Mouse (Mus musculus) neural tube, postnatal 0 days (tissue): ENCODE data around the gene Trim15. TPM values are rescaled to one million over a fixed set of nuclear protein-coding genes. Genes with fewer than 3 reads are reported as not detected.

Source experiments
- polyA plus RNA-seq: library from polyadenylated mRNA; unstranded; fragments of >200 nt; fragmentation: Nextera tagmentation; extraction: Ambion mirVana; gene quantifications from 2 replicates; pipeline ENCODE4 v1.2.1, GENCODE M21; 2015

Gene Trim15
- 0.90 and 1.1 TPM in 2 replicates for polyA plus RNA-seq

DNA sequence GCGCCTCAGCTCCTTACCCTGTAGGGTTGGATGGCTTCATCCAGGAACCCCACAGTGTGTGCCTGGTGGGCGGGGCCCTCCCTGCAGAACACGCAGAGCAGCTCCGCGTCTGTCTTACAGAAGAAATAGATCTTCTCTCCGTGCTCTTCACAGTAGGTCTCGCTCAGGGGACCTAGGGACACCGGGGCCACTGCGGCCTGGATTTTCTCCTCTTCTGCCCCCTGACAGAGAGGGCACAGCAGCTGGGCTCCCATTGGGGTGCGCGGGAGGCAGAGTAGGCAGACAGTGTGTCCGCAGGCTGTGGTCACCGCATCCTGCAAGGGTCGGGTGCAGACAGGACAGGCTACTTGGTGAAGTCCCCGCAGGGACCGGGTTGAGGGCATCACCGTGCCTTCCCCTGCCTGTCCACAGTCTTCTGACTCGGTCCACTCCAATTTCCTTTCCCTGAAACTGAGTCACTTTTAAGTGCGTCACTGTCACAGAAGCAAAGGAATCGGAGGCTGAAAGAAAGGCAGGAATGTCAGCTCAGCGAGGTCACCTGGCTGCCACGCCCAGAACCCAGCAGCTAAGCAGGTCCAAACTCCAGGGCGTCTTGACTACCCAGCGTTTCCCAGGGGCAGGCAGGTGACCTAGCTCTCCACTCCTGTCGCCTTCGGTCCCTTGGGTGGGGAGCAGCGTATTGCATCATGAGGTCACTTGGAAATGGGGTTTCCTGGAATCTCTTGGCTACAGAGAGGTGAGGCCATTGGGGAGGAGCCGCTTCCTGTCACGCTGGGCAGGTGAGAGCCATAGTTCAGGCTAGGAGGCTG is at the start of gene Trim15:
Trim15 (minus strand) TSS at position 492 of the 809 bp plus-strand sequence.

DNA sequence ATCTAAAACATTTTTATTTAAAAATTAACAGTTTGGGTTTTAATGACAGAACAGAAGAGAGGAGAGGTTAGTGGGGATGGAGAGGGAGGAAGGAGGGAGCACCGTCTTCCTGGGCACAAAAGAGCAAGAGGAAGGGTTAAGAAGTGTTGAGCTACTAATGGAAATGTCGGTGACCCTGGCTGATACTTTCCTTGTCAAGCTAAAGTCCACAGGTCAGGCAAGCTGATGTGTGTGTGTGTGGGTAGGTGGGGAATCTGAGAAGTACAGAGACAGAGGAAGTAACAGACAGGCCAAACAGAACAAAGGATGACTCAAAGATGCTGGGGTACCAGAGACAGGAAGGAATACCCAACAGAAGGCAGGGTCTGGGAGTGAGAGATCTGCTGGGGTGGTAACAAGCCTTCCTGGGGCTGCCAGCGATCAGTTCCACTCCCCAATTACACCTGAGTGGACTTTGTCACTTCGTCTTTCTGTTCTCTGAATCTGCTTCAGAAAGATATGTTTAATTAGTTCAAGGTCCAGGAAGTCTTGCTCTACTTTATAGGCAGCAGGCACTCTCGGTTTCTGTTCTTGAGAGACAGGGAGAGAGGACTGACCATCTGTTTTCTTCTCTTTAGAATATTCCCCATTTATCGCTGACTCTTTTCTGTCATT is 30.7 kb upstream of the Trim15 start, which contains the start of gene Trim31:
Trim31 (plus strand) TSS at position 567 of the 654 bp plus-strand sequence.

DNA sequence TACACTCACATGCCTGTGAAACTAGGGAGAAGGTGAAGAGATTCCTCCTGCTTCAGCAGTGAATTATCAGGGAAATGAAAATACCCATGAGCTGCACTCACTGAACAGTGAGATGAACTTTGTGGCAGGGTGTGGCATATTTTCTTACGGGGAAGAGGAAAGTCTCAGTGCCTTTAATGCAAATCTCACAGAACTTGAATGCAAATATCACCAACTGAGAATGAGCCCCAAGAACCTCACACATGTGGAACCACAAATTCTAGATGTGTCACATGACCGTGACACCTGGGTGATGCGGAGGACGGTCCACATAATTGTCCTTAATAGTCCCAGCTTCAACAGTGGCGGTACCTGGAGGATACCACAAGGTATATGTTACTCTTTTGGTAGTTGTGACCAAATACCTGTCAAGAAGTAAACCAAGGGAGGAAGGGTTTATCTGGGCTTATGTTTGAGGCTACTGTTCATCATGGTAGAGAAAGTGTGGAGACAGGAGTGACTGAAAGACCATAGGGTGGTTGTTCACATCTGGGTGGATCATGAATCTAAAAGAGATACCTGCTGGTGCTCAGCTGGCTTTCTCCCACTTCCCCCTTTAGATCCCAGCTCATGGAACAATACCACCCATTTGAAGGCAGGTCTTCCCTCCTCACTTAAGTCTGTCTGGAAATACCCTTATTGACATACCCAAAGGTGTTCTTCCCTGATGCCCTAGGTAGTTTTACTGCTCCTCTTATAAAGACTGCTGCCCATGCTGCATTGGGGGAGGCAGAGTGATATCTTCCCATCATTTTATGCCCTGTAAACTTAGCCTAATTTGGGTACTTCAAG is 23.3 kb upstream of the Trim15 start, which contains the start of gene Trim40:
Trim40 (minus strand) TSS at position 51 of the 831 bp plus-strand sequence.

GRCm38 (mm10) chr17:36869284-36869954 is 2.4 kb upstream of the Trim15 start, which contains the start of gene Trim10:
Gene Trim10 (plus strand): TSS chr17:36869574.

DNA sequence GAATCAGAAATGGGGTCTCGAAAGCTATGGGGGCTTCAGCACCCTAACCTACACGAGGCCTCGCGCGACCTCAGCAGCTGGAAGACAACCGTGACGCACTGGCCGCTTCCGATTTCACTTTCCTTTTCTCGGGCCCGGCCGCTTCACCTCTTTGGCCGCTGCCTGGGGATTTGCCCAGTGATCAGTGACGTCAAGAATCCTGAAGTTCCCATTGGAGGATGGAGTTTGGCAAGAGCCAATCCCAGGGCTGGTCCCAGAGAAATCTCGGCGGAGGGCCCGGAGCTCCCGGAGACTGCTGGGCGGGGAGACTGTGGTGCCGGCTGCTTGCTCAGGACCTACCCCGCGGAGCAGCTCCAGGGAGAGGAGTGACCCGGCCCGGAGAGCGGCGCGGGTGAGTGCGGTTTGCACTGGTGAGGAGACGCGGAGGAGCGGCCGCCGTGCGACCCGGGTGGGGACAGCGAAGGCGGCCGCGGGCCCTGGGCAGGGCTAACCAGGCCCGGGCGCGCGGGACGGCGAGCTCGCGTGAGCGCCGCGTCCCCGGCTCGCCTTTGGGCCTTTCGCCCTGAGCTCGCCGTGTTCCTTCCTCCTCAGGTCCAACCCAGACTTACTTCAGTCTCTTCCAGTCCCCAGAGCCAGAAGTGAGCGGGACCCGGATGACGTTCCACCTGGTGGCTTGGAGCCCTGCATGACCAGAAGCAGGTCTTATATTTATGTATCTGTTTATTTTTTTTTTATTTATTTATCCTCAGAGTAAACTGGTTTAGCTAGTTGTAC is 29.9 kb downstream of the Trim15 start, which contains the start of gene Trim26:
Trim26 (plus strand) TSS at position 261 of the 774 bp plus-strand sequence.

GRCm38 (mm10) chr17:36811871-36812270 is 55.1 kb downstream of the Trim15 start, which contains the start of gene H2-M10.6:
Gene H2-M10.6 (plus strand): TSS chr17:36812171.

Other genes with a start within 250 kb of the Trim15 start
- not detected in 2 replicates for gene H2-M9, start 224.5 kb downstream of the Trim15 start, polyA plus RNA-seq
- gene H2-M1, start 195.0 kb downstream of the Trim15 start, polyA plus RNA-seq, result not detected in 2 replicates
- gene H2-M10.5, start 94.3 kb downstream of the Trim15 start, polyA plus RNA-seq, result not detected in 2 replicates
- not detected in 2 replicates for gene H2-M10.6, start 55.0 kb downstream of the Trim15 start, polyA plus RNA-seq
- gene Trim26, start 30.1 kb downstream of the Trim15 start, polyA plus RNA-seq, result 37.8 and 41.8 TPM in 2 replicates
- 0.28 and 0.39 TPM in 2 replicates for gene Trim10, start 2.4 kb upstream of the Trim15 start, polyA plus RNA-seq
- 0.19 TPM in 1 of 2 replicates, not detected in the other for gene Trim40, start 22.9 kb upstream of the Trim15 start, polyA plus RNA-seq
- not detected in 2 replicates for gene Trim31, start 30.9 kb upstream of the Trim15 start, polyA plus RNA-seq
- gene Rnf39, start 75.7 kb upstream of the Trim15 start, polyA plus RNA-seq, result 4.5 and 5.2 TPM in 2 replicates
- gene Ppp1r11, start 84.5 kb upstream of the Trim15 start, polyA plus RNA-seq, result 153 and 169 TPM in 2 replicates
- 54.6 and 58.0 TPM in 2 replicates for gene Znrd1, start 91.3 kb upstream of the Trim15 start, polyA plus RNA-seq
- gene Znrd1as, start 91.4 kb upstream of the Trim15 start, polyA plus RNA-seq, result 3.4 and 4.6 TPM in 2 replicates
- 0.25 TPM in 1 of 2 replicates, not detected in the other for gene 2410137M14Rik, start 114.0 kb upstream of the Trim15 start, polyA plus RNA-seq
- gene H2-M5, start 122.3 kb upstream of the Trim15 start, polyA plus RNA-seq, result 1.1 and 1.4 TPM in 2 replicates
- 106 and 132 TPM in 2 replicates for gene Zfp57, start 134.0 kb upstream of the Trim15 start, polyA plus RNA-seq
- 0.88 and 2.0 TPM in 2 replicates for gene Mog, start 156.2 kb upstream of the Trim15 start, polyA plus RNA-seq
- 95.5 and 105 TPM in 2 replicates for gene Gabbr1, start 178.8 kb upstream of the Trim15 start, polyA plus RNA-seq
- gene Olfr90, start 221.3 kb upstream of the Trim15 start, polyA plus RNA-seq, result 0.08 TPM in 1 of 2 replicates, not detected in the other
- not detected in 2 replicates for gene Olfr91, start 231.1 kb upstream of the Trim15 start, polyA plus RNA-seq